Mouse (Mus musculus) E14TG2a.4 (cell line): ENCODE data around the gene Fam69b.

Experiments used
- CTCF ChIP-seq: conservative IDR thresholded peaks from 2 replicates; pipeline ENCODE4 v1.5.1; 2014; ENCODE audit warnings: low read length
- NANOG ChIP-seq: IDR thresholded peaks from 2 replicates; pipeline ENCODE4 v1.6.1; 2014; ENCODE audit warnings: borderline replicate concordance, low read length, mixed read lengths

GRCm38 (mm10) chr2:26615459-26616124 lies 12.7 kb upstream of the Fam69b start:
- TF ChIP-seq CTCF (no peak), NANOG (no peak)
